18 mouse cellular contexts compared by ENCODE assay signal in the genomic region with DNA sequence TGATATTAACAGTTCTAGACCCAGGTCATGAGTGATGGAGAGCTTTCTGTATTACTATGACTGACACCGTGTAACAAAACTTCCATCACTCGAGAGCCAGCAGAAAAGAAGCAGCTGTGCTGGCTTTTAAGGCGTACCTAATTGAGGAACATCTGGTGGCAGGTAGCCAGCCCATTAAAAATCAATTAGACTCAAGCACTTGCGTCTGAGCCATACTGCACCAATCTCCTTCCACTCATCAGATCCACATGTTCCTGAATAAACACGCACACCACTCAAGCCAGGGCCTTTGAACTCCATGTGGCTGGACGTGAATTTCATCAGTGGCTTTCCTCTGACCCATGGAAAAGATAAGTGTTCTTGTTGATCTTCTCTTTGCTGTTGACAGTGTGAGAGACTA.
DNase-seq lines count a peak whose midpoint lies in the region; ATAC-seq lines count a peak whose summit lies in the region.
"Had no signal": no experiment of that assay in that cellular context is flagged by ENCODE, and none has a peak within 500 bp of the region (broad histone marks: within the 10 kb centered on the region; RNA-seq: fewer than 3 reads in every experiment).

No protein-coding gene starts in this region.

- peaks cover 11% of the 10 kb centered on the region for H3K4me1 ChIP-seq in limb, embryonic 12.5 days (replicated peaks)
- H3K4me1 ChIP-seq: embryonic facial prominence, embryonic 13.5 days; heart, embryonic 10.5 days; megakaryocyte, embryonic 14.5 days had no signal

- H3K9me3 ChIP-seq in limb, embryonic 12.5 days, result no peaks in the 10 kb centered on the region
- H3K9me3 ChIP-seq: embryonic facial prominence, embryonic 13.5 days; heart, embryonic 10.5 days; megakaryocyte, embryonic 14.5 days had no signal

- H3K36me3 ChIP-seq in limb, embryonic 12.5 days, result no peaks in the 10 kb centered on the region
- H3K36me3 ChIP-seq: embryonic facial prominence, embryonic 13.5 days; heart, embryonic 10.5 days had no signal

- peak; percentile 72 for DNase-seq in embryo, embryonic 10.5 days (ENCODE audit: low spot score)
- DNase-seq in embryo, embryonic 9.5 days (ENCODE audit: extremely low spot score), result peak; percentile 38
- DNase-seq in lung, postnatal 4 days, result peak; percentile 6 to 50
- no peak for DNase-seq in left cerebral cortex, postnatal 14 days (ENCODE audit: low spot score in 2 of 2)
- DNase-seq in adrenal gland, postnatal 4 days (ENCODE audit: low spot score in 2 of 2), result no peak
- no peak for DNase-seq in frontal cortex, postnatal 25 days (ENCODE audit: low spot score in 2 of 2)
- DNase-seq: cerebellum, postnatal 14 days; heart, postnatal 10 days; kidney, adult 18-20 months; kidney, postnatal 4 days; right cerebral cortex, postnatal 25 days had no signal

- no peak overlapping the region for H3K9ac ChIP-seq in limb, embryonic 12.5 days (replicated peaks)
- H3K9ac ChIP-seq: embryonic facial prominence, embryonic 13.5 days; liver, embryonic 14.5 days had no signal

- H3K4me2 ChIP-seq in limb, embryonic 12.5 days, result no peak overlapping the region
- H3K4me2 ChIP-seq: embryonic facial prominence, embryonic 13.5 days had no signal

- H3K27ac ChIP-seq in limb, embryonic 12.5 days, result no peak overlapping the region
- H3K27ac ChIP-seq: embryonic facial prominence, embryonic 13.5 days; heart, embryonic 10.5 days; hindbrain, postnatal 0 days; liver, embryonic 14.5 days had no signal

- intact Hi-C loops in left cerebral cortex, postnatal 14 days (cut with DNase I), result loop anchor here (5.0 to 10.0 kb wide), 2 partner anchors 70 to 822 kb away; no protein-coding TSS in a partner anchor

- H3K27me3 ChIP-seq in limb, embryonic 12.5 days, result no peaks in the 10 kb centered on the region
- H3K27me3 ChIP-seq: embryonic facial prominence, embryonic 13.5 days; megakaryocyte, embryonic 14.5 days had no signal

- ATAC-seq in limb, embryonic 12.5 days (ENCODE audit: insufficient number of reproducible peaks, insufficient read depth, low FRiP score, low TSS enrichment, low read depth), result 0 out of 2 replicates have a peak, but pooled peaks have one; percentile 31
- ATAC-seq: hindbrain, postnatal 0 days; midbrain, embryonic 16.5 days had no signal

- 8% methylated on average over 6 of the region's 6 CpGs for WGBS in limb, embryonic 12.5 days

- no peak overlapping the region for H3K4me3 ChIP-seq in limb, embryonic 12.5 days (replicated peaks)
- H3K4me3 ChIP-seq: embryonic facial prominence, embryonic 13.5 days; heart, embryonic 10.5 days; megakaryocyte, embryonic 14.5 days had no signal

Comparison
In these comparisons a context has a peak if more than half of its experiments do, and no peak if none do; other contexts are left out.
1. DNase-seq: peak in embryo, embryonic 10.5 days (single experiment), embryo, embryonic 9.5 days (single experiment) and lung, postnatal 4 days (2 of 2); none in left cerebral cortex, postnatal 14 days (0 of 2), adrenal gland, postnatal 4 days (0 of 2) and frontal cortex, postnatal 25 days (0 of 2).